Mouse (Mus musculus) midbrain, embryonic 14.5 days (tissue): Measurements from ENCODE around the gene Gata2. TPM values are rescaled to one million over a fixed set of nuclear protein-coding genes. Genes with fewer than 3 reads are reported as not detected.

Experiments
- ATAC-seq: fragments of 200-750 bp; cut with Nextera tagmentation; 2 replicates; pipeline ENCODE4 v1.8.0; 2017; ENCODE audit warnings: moderate number of reproducible peaks, moderate library complexity; ENCODE audit not compliant: low FRiP score, low TSS enrichment
- DNase-seq: peaks from one replicate; pipeline ENCODE4 v3.0.0-alpha.2; 2015
- H3K27ac ChIP-seq: fragments of 300-500 bp; sonication (generic); replicated peaks from 2 replicates; pipeline ENCODE4 v1.5.1; 2014; ENCODE audit warnings: mild to moderate bottlenecking, low read depth, low read length, moderate library complexity
- H3K27me3 ChIP-seq: fragments of 300-500 bp; sonication (generic); 2 replicates; pipeline ENCODE4 v1.6.1; 2014; ENCODE audit warnings: low read length, control low read depth, mixed read lengths; ENCODE audit not compliant: control insufficient read depth, insufficient read depth
- H3K36me3 ChIP-seq: fragments of 300-500 bp; sonication (generic); 2 replicates; pipeline ENCODE4 v1.6.1; 2014; ENCODE audit warnings: low read length, control low read depth; ENCODE audit not compliant: control insufficient read depth, insufficient read depth
- H3K4me1 ChIP-seq: fragments of 300-500 bp; sonication (generic); 2 replicates; pipeline ENCODE4 v1.6.1; 2014; ENCODE audit warnings: mild to moderate bottlenecking, antibody characterized with exemption, low read length, control low read depth; ENCODE audit not compliant: control insufficient read depth, insufficient read depth
- H3K4me2 ChIP-seq: fragments of 300-500 bp; sonication (generic); 2 replicates; pipeline ENCODE4 v1.6.1; 2014; ENCODE audit warnings: mild to moderate bottlenecking, low read length, moderate library complexity
- H3K4me3 ChIP-seq: fragments of 300-500 bp; sonication (generic); replicated peaks from 2 replicates; pipeline ENCODE4 v1.5.1; 2014; ENCODE audit warnings: low read depth, low read length
- H3K9ac ChIP-seq: fragments of 300-500 bp; sonication (generic); replicated peaks from 2 replicates; pipeline ENCODE4 v1.6.1; 2014; ENCODE audit warnings: mild to moderate bottlenecking, low read length, moderate library complexity
- H3K9me3 ChIP-seq: fragments of 300-500 bp; sonication (generic); 2 replicates; pipeline ENCODE4 v1.6.1; 2016; ENCODE audit warnings: low read length, control low read depth, mixed read lengths; ENCODE audit not compliant: control insufficient read depth
- WGBS: fragments of 180-500 bp; shearing (Covaris S2); extraction: QIAGEN DNeasy Blood & Tissue Kit; methylation state at CpG from one replicate; pipeline ENCODE4 v1.1.7; 2014; 5-methylcytosine and 5-hydroxymethylcytosine counted together
- polyA plus RNA-seq: library from polyadenylated mRNA; unstranded; fragments of >200 nt; fragmentation: Nextera tagmentation; extraction: Ambion mirVana; gene quantifications from 2 replicates; pipeline ENCODE4 v1.2.1, GENCODE M21; 2014

Gata2 gene
- polyA plus RNA-seq, 1 experiment from 2014 or later, result 23.0 TPM

DNA sequence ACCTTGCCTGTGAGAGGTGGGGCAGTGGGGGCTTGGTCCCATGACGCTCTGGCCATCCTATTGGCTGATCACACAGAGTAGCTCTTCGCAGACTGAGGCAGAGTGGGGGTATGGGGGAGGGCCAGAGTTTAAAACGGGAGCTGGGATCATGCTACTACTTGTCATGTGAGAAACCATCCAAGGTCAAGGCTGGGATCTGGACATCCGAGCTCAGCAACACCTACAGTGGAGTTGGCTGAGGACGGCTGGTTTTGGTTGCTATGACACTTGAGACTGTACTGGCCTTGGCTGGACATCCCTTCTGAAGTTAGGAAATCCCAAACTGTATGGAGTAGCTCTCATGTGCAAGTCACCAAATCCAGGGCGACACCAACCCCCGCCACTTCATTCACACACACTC is 38.1 kb downstream of the Gata2 start:
- Histone ChIP-seq H3K36me3 (no peaks in the 10 kb centered on the region), H3K9me3 (no peaks in the 10 kb centered on the region), H3K4me2 (no peak overlapping the region), H3K4me3 (no peak overlapping the region), H3K4me1 (peaks cover 11% of the 10 kb centered on the region), H3K27me3 (no peaks in the 10 kb centered on the region), H3K27ac (no peak overlapping the region), H3K9ac (no peak overlapping the region)
- no peak for DNase-seq
- no peak for ATAC-seq
- WGBS, result 85% methylated on average over 7 of the region's 7 CpGs

DNA sequence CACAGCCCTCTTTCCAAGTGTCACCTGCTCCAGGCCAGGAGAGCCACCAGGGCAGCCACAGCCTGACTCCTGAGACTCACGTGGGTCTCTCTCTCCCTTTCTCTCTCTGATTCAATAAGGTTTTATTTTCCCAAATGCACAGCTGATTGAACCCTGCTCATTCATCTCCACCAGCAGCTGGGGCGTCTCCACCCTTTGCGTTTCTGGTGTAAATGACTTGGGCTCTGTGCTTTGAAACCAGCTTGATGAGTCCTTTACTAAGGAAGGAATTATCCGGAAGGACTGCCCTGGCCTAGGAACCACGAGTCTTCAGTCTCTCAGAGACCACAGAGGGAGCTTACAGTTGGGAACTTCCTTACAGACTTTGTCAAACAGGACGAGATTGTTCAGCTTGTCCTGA is 38.5 kb downstream of the Gata2 start:
- H3K9me3 ChIP-seq, result no peaks in the 10 kb centered on the region
- WGBS, result 57% methylated on average over 6 of the region's 6 CpGs
- ATAC-seq, result no peak
- no peaks in the 10 kb centered on the region for H3K36me3 ChIP-seq
- H3K9ac ChIP-seq, result no peak overlapping the region
- peaks cover 10% of the 10 kb centered on the region; the same call in 1 of the 2 replicates for H3K4me1 ChIP-seq
- no peak overlapping the region for H3K4me2 ChIP-seq
- H3K27ac ChIP-seq, result no peak overlapping the region
- H3K4me3 ChIP-seq, result no peak overlapping the region
- no peaks in the 10 kb centered on the region for H3K27me3 ChIP-seq
- DNase-seq, result no peak

DNA sequence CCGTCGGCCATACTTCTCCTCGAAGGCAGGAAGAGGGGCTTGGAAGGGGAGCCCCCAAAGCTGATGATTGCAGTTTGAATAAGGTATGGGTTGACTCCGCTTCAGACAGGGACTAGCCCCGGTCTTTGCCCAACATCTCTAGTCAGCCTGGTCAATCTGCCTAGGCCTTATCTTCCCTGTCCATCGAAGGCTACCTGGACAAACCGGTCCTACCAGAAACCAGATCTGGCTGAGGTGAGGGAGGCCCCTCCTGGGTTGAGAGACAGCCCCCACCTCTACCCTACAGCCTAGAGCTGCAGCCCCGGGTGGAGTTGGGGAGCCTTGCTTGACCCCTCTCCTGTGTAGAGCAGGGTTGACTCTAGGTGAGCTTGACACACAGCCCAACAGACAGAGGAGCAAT is 40.3 kb downstream of the Gata2 start:
- ATAC-seq (no peak), DNase-seq (no peak)
- H3K4me2 ChIP-seq, result no peak overlapping the region
- no peak overlapping the region for H3K4me3 ChIP-seq
- H3K27ac ChIP-seq, result no peak overlapping the region
- no peaks in the 10 kb centered on the region for H3K36me3 ChIP-seq
- H3K27me3 ChIP-seq, result peaks cover 5% of the 10 kb centered on the region; the same call in 1 of the 2 replicates
- no peak overlapping the region for H3K9ac ChIP-seq
- H3K4me1 ChIP-seq, result peaks cover 10% of the 10 kb centered on the region; the same call in 1 of the 2 replicates
- no peaks in the 10 kb centered on the region for H3K9me3 ChIP-seq
- WGBS, result 88% methylated on average over 8 of the region's 8 CpGs

DNA sequence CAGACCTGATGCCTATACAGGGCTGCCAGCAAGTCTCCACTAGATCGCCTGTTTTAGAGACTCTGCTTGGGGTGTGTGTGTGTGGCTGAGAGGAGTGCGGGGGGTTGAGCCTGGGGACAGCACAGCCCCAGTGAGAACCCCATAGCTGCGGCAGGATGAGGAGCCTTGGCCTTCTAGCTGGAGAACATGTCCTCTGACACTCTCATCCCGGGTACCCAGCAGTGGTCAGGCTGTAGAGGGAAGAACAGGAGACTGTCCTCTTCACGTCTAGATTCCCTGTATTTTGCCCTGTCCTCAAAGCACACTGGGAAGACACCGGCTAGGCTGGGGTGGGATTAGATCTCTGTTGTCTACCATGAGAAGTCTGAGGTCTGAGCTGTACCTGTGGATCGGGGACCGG is 41.8 kb downstream of the Gata2 start:
- WGBS, result 16% methylated on average over 8 of the region's 8 CpGs
- Histone ChIP-seq H3K9ac (no peak overlapping the region), H3K27ac (no peak overlapping the region), H3K4me2 (peak overlapping the region; percentile 46; the same call in 1 of the 2 replicates), H3K4me1 (peaks cover 10% of the 10 kb centered on the region; the same call in 1 of the 2 replicates), H3K4me3 (no peak overlapping the region), H3K27me3 (peaks cover 5% of the 10 kb centered on the region; the same call in 1 of the 2 replicates), H3K9me3 (no peaks in the 10 kb centered on the region), H3K36me3 (no peaks in the 10 kb centered on the region)
- ATAC-seq (peak; percentile 15; the same call in 1 of the 2 replicates), DNase-seq (no peak)

DNA sequence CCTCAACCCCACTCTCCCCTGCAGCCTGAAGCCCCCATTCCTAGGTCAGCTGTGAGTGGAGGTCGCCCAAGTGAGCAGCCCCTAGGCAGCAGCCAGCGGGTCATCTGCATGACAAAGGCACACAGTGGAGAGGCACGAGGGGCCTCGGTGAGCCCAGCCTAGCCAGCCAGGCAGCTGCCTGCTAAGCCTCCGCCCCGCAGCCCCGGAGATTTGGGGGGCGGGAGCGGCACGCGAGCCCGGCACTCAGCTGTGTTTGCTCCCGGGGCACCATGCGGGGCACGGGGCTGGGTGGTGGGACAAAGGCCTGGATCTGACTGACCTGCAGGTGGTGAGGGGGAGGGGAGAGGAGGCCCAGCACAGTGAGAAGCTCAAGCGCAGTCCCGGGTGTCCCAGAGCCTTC is 42.3 kb downstream of the Gata2 start:
- peaks cover 10% of the 10 kb centered on the region; the same call in 1 of the 2 replicates for H3K4me1 ChIP-seq
- no peaks in the 10 kb centered on the region for H3K9me3 ChIP-seq
- peaks cover 5% of the 10 kb centered on the region; the same call in 1 of the 2 replicates for H3K27me3 ChIP-seq
- H3K4me2 ChIP-seq, result peak overlapping the region; percentile 46
- no peak overlapping the region; the same call in 1 of the 2 replicates for H3K9ac ChIP-seq
- WGBS, result 2% methylated on average over 17 of the region's 17 CpGs
- peak; percentile 74 for ATAC-seq
- H3K27ac ChIP-seq, result peak overlapping the region; percentile 49; the same call in 1 of the 2 replicates
- DNase-seq, result peak; percentile 72
- no peaks in the 10 kb centered on the region for H3K36me3 ChIP-seq
- H3K4me3 ChIP-seq, result no peak overlapping the region

DNA sequence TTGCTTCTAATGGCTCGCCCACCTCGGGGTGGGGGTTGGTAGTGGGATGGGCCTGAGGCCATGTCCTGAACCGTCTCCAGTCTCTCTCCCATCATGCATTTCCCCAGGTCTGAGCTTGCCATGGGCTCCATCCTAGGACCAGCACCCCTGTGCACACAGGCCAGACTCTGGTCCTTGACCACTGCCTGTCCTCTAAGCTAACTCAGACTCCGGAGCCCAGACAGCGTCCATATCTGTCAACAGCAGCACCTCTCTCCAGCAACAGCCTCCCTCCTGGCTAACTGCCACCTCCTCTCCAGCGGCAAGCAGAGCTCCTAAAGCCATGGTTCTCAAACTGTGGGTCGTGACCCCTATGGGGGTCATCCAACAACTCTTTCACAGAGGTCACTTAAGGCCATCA is 42.8 kb downstream of the Gata2 start:
- DNase-seq, result no peak
- 12% methylated on average over 7 of the region's 7 CpGs for WGBS
- ATAC-seq, result no peak

DNA sequence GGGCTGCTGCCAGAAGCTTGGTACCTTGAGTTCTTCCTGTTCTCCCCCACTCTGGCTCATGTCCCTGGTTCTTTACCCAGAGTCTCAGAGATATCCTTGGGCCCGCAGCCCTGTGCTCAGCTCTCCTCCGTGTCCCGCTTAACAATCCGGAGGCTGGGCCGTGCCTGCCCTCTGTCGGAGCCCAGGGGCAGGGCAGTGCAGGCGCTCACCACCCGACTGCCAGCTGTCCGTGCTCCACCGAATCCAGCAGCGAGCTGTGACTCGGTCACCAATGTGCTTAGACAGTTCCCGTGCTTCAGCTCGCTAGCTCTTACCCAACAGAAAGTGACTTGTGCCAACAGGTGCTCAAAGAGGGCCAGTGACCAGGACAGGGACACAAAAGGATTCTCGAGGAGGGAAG is 48.9 kb downstream of the Gata2 start:
- peak; percentile 71 for DNase-seq
- Histone ChIP-seq H3K36me3 (no peaks in the 10 kb centered on the region), H3K4me2 (no peak overlapping the region), H3K9ac (no peak overlapping the region), H3K27ac (no peak overlapping the region), H3K27me3 (peaks cover 9% of the 10 kb centered on the region; the same call in 1 of the 2 replicates), H3K9me3 (no peaks in the 10 kb centered on the region), H3K4me1 (0 out of 2 replicates have a peak, but pooled peaks cover 5% of the 10 kb centered on the region), H3K4me3 (no peak overlapping the region)
- peak; percentile 63; the same call in 1 of the 2 replicates for ATAC-seq
- WGBS, result 2% methylated on average over 15 of the region's 15 CpGs

More for the DNA sequence above, 42.8 kb downstream of the Gata2 start:
- Histone ChIP-seq H3K4me1 (peaks cover 10% of the 10 kb centered on the region; the same call in 1 of the 2 replicates), H3K27me3 (peaks cover 5% of the 10 kb centered on the region; the same call in 1 of the 2 replicates), H3K36me3 (no peaks in the 10 kb centered on the region), H3K27ac (0 out of 2 replicates have a peak overlapping the region, but pooled peaks have one; percentile 49), H3K9ac (no peak overlapping the region), H3K4me3 (no peak overlapping the region), H3K9me3 (no peaks in the 10 kb centered on the region), H3K4me2 (peak overlapping the region; percentile 46; the same call in 1 of the 2 replicates)

DNA sequence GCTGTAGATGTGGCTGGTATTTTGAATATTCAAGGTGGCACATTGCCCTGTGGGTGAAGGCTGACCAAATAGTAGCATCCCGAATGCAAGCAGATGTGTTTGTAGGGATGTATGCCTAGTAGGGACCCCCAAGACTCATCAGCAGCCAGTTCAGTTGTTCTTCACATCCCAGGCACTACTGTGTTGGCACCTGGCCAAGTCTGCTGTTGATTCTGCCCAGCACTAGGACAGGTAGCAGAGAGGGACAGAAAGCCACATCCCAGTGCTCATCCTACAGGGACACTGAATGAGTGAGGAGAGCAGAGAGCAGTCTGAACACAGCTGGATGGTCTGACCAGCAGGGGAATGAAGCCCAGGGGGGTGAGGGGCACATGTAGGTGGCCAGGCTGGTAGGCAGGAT is 55.5 kb downstream of the Gata2 start:
- ATAC-seq (no peak), DNase-seq (peak; percentile 23)
- Histone ChIP-seq H3K27ac (no peak overlapping the region), H3K4me1 (no peaks in the 10 kb centered on the region), H3K9ac (no peak overlapping the region), H3K4me2 (no peak overlapping the region), H3K27me3 (no peaks in the 10 kb centered on the region), H3K9me3 (no peaks in the 10 kb centered on the region), H3K4me3 (no peak overlapping the region), H3K36me3 (no peaks in the 10 kb centered on the region)
- 79% methylated on average over 1 of the region's 1 CpGs for WGBS

DNA sequence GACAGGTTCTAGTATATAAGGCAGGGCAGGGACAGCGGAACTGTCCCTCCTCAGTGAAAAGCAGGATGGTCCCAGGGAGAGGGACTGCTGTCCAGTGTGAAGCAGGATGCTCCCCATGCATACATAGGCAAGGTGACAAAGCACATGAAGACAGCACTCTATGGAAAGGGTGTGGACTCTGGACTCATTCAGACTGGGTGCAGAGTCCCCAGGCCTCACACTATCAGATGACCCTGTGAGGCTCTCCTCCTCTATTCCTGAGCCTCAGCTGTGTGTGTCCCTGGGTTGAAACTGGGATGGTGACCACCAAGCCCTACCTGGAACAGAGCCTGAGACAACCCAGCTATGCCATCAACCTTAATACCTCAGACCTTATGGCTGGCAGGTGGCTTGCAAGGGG is 57.7 kb downstream of the Gata2 start:
- DNase-seq (no peak), ATAC-seq (no peak)
- Histone ChIP-seq H3K4me3 (no peak overlapping the region), H3K4me1 (no peaks in the 10 kb centered on the region), H3K36me3 (no peaks in the 10 kb centered on the region), H3K4me2 (no peak overlapping the region), H3K9me3 (no peaks in the 10 kb centered on the region), H3K27ac (no peak overlapping the region), H3K27me3 (no peaks in the 10 kb centered on the region), H3K9ac (no peak overlapping the region)
- 100% methylated on average over 1 of the region's 1 CpGs for WGBS
